Mouse (Mus musculus): ENCODE data around the gene Timm50. TPM values are rescaled to one million over a fixed set of nuclear protein-coding genes. Genes with fewer than 3 reads are reported as not detected.

Gene Timm50
- polyA plus RNA-seq, 1 experiment from 2014 or later: 144 TPM

GRCm38 (mm10) chr7:28290638-28291590, 21.0 kb downstream of the Timm50 start, which contains the start of gene Selenov:
TSS of gene Selenov (minus strand) at chr7:28291186.
- H3K36me3 ChIP-seq: no peaks in the 10 kb centered on the region
- H3K27me3 ChIP-seq: peaks cover 94% of the 10 kb centered on the region
- peak within 1 kb of the TSS; percentile 48 for H3K9ac ChIP-seq
- H3K9me3 ChIP-seq: peaks cover 4% of the 10 kb centered on the region; the same call in 1 of the 2 replicates
- ATAC-seq (ENCODE audit: low FRiP score, low read depth): peak; percentile 41; the same call in 1 of the 2 replicates
- H3K4me3 ChIP-seq: peak within 1 kb of the TSS; percentile 37
- H3K27ac ChIP-seq: no peak within 1 kb of the TSS
- H3K4me2 ChIP-seq (replicated peaks): peak within 1 kb of the TSS; percentile 60
- peaks cover 14% of the 10 kb centered on the region; the same call in 1 of the 2 replicates for H3K4me1 ChIP-seq
- 1% methylated on average over 52 of the region's 52 CpGs for WGBS

- H3K4me3 ChIP-seq: peak overlapping the region; percentile 37
- H3K9ac ChIP-seq: peak overlapping the region; percentile 48
- no peak; the same call in 1 of the 2 replicates for ATAC-seq (ENCODE audit: low FRiP score, low read depth)
These were observed 21.7 kb downstream of the Timm50 start for GRCm38 (mm10) chr7:28290165-28290564.

DNA sequence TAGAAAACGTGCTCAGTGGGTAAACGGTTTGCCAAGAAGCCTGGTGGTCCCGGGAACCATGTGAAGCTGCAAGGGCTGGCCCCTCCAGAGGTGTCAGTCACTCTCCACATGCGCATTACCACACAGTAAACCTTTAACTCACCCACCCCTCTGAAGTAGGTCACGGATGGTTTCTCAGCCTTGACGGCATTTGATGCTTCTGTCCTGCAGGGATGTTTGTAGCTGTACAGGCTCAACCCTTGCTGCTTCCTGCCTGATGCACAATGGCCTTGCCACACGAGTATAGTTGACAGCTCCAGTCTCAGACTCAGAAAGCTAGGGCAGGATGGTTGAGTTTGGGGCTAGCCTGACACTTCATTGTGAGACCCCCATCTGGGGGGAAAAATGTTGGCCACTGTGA, 31.2 kb downstream of the Timm50 start:
- Histone ChIP-seq H3K4me3 (no peak overlapping the region), H3K27me3 (no peaks in the 10 kb centered on the region), H3K27ac (no peak overlapping the region), H3K36me3 (no peaks in the 10 kb centered on the region), H3K4me1 (peaks cover 7% of the 10 kb centered on the region), H3K9ac (no peak overlapping the region), H3K9me3 (no peaks in the 10 kb centered on the region), H3K4me2 (replicated peaks) (no peak overlapping the region)
- WGBS: 77% methylated on average over 7 of the region's 7 CpGs
- ATAC-seq (ENCODE audit: low FRiP score, low read depth): no peak

More at GRCm38 (mm10) chr7:28290165-28290564, 21.7 kb downstream of the Timm50 start:
- WGBS: under 1% methylated on average over 17 of the region's 18 CpGs
- peaks cover 14% of the 10 kb centered on the region; the same call in 1 of the 2 replicates for H3K4me1 ChIP-seq
- no peaks in the 10 kb centered on the region for H3K36me3 ChIP-seq
- peaks cover 4% of the 10 kb centered on the region; the same call in 1 of the 2 replicates for H3K9me3 ChIP-seq
- peaks cover 87% of the 10 kb centered on the region for H3K27me3 ChIP-seq
- H3K4me2 ChIP-seq (replicated peaks): peak overlapping the region; percentile 60
- no peak overlapping the region for H3K27ac ChIP-seq

DNA sequence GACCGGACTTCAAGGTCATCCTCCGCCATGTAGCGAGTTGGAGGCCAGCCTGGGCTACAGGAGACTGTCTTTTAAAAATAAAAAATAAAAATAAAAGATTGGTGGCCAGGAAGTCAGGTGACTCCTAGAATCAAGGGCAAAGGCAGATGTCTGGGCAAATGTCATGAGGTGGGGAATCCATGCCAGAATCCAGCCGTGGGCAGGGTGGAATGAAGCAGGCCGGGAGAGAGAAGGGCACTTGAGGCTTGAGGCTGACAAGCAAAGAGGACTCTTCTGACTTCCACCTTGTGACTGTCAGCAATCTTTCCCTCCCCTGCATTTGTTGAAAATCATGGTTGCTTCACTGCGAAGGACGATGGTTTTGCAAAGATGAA, 33.6 kb downstream of the Timm50 start:
- H3K27ac ChIP-seq: no peak overlapping the region
- peaks cover 2% of the 10 kb centered on the region for H3K36me3 ChIP-seq

DNA sequence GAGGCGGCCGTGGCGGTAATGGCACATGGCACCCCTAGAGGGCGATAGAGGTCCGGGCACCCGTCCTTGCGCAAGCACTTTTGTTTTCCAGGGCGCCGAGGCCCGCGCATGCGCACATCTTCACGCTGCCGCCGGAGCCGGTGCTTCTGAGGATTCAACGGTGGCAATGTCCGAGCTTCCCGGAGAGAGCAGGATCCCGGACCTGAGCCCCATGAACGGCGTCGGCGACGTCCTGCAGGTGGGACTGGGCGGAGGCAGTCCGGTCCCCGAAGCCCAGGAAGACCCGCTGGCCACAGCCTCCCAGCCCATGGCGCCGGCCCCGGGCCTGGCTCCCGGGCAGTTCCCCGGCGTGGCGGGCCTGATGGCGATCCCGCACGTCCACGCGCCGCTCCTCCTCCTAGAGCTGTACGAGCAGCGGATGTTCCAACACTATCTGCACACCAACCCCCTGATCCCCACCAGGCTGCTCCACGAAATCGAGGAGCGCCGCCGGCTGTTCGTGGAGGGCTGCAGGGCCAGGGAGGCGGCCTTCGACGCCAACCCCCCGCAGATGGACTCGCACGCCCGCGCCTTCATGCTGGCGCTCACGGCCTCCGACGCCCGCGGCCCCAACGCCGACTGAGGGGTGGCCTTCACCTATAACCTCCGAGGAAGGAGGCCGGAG, 34.1 kb downstream of the Timm50 start, which contains the start of gene Eid2b:
TSS of gene Eid2b (plus strand) at position 125 of the 664 bp plus-strand sequence.
- Histone ChIP-seq H3K9ac (peak within 1 kb of the TSS; percentile 90), H3K4me3 (peak within 1 kb of the TSS; percentile 70), H3K27ac (peak within 1 kb of the TSS; percentile 63; the same call in 1 of the 2 replicates), H3K4me1 (peaks cover 7% of the 10 kb centered on the region), H3K36me3 (peaks cover 7% of the 10 kb centered on the region), H3K4me2 (replicated peaks) (peak within 1 kb of the TSS; percentile 83), H3K27me3 (no peaks in the 10 kb centered on the region), H3K9me3 (no peaks in the 10 kb centered on the region)
- peak; percentile 79 for ATAC-seq (ENCODE audit: low FRiP score, low read depth)
- WGBS: 3% methylated on average over 68 of the region's 68 CpGs

More for the DNA sequence above, 33.6 kb downstream of the Timm50 start:
- no peaks in the 10 kb centered on the region for H3K27me3 ChIP-seq
- peak overlapping the region; percentile 83 for H3K4me2 ChIP-seq (replicated peaks)
- 89% methylated on average over 7 of the region's 7 CpGs for WGBS
- peaks cover 7% of the 10 kb centered on the region for H3K4me1 ChIP-seq
- no peaks in the 10 kb centered on the region for H3K9me3 ChIP-seq
- no peak for ATAC-seq (ENCODE audit: low FRiP score, low read depth)
- peak overlapping the region; percentile 70 for H3K4me3 ChIP-seq
- H3K9ac ChIP-seq: peak overlapping the region; percentile 90

- WGBS: 57% methylated on average over 8 of the region's 8 CpGs
These were observed 34.6 kb downstream of the Timm50 start for GRCm38 (mm10) chr7:28277237-28277614.

GRCm38 (mm10) chr7:28271761-28272160, 40.1 kb downstream of the Timm50 start:
- H3K27me3 ChIP-seq: no peaks in the 10 kb centered on the region
- H3K36me3 ChIP-seq: peaks cover 38% of the 10 kb centered on the region
- WGBS: 70% methylated on average over 3 of the region's 3 CpGs
- H3K4me1 ChIP-seq: peaks cover 12% of the 10 kb centered on the region
- H3K4me2 ChIP-seq (replicated peaks): no peak overlapping the region
- H3K9me3 ChIP-seq: no peaks in the 10 kb centered on the region
- no peak overlapping the region for H3K27ac ChIP-seq
- no peak overlapping the region for H3K4me3 ChIP-seq
- H3K9ac ChIP-seq: no peak overlapping the region
- no peak for ATAC-seq (ENCODE audit: low FRiP score, low read depth)

More at GRCm38 (mm10) chr7:28277237-28277614, 34.6 kb downstream of the Timm50 start:
- Histone ChIP-seq H3K4me1 (peaks cover 7% of the 10 kb centered on the region), H3K27me3 (no peaks in the 10 kb centered on the region), H3K4me2 (replicated peaks) (no peak overlapping the region), H3K4me3 (no peak overlapping the region), H3K9ac (no peak overlapping the region), H3K27ac (no peak overlapping the region), H3K9me3 (no peaks in the 10 kb centered on the region), H3K36me3 (peaks cover 12% of the 10 kb centered on the region)
- no peak for ATAC-seq (ENCODE audit: low FRiP score, low read depth)

DNA sequence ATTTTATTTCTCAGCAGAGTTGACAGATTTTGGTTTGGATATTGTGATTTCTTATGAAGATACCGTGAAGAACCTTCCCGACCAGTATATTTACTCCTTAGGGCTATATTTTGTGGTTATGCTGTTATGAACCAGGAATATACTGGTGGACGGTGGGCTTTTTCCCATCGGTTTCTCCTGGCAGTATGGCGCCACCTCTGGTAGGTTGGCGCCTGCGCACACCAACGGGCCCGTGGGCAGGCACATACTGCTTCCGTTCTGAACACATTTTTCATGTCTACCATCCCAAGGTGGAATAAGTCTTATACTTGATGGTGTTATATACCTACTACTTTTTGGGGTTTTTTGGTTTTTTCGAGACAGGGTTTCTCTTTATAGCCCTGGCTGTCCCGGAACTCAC, 42.5 kb downstream of the Timm50 start:
- WGBS: 95% methylated on average over 12 of the region's 12 CpGs
- ATAC-seq (ENCODE audit: low FRiP score, low read depth): no peak
- no peak overlapping the region for H3K27ac ChIP-seq
- H3K4me1 ChIP-seq: peaks cover 12% of the 10 kb centered on the region
- no peaks in the 10 kb centered on the region for H3K27me3 ChIP-seq
- peak overlapping the region; percentile 82 for H3K4me2 ChIP-seq (replicated peaks)
- H3K9me3 ChIP-seq: no peaks in the 10 kb centered on the region
- H3K9ac ChIP-seq: no peak overlapping the region
- H3K36me3 ChIP-seq: peaks cover 38% of the 10 kb centered on the region
- H3K4me3 ChIP-seq: peak overlapping the region; percentile 95; the same call in 1 of the 2 replicates

DNA sequence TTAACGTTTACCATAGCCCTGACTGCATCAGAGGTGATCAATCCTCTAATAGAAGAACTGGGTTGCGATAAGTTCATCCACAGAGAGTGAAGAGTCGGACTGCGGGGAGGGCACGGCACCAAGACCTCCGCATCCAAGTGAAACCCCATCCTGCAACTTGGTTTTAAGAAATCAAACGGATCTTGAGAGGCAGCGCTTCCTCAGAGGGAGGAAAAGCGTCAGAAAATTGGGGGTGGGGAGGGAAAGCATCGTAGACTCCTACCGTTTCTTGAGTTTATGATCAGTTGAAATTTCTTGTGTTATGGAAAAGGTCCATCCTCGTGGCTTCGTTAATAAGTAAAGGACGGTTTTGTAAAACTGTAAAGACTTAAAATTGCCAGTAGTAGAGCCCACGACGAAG, 43.3 kb downstream of the Timm50 start:
- Histone ChIP-seq H3K9ac (peak overlapping the region; percentile 99), H3K27ac (peak overlapping the region; percentile 93), H3K4me2 (replicated peaks) (peak overlapping the region; percentile 82), H3K27me3 (no peaks in the 10 kb centered on the region), H3K4me1 (peaks cover 12% of the 10 kb centered on the region), H3K36me3 (peaks cover 38% of the 10 kb centered on the region), H3K9me3 (no peaks in the 10 kb centered on the region), H3K4me3 (peak overlapping the region; percentile 95)
- no peak for ATAC-seq (ENCODE audit: low FRiP score, low read depth)
- 27% methylated on average over 16 of the region's 16 CpGs for WGBS

- H3K4me1 ChIP-seq: peaks cover 12% of the 10 kb centered on the region
- peak overlapping the region; percentile 93 for H3K27ac ChIP-seq
- peaks cover 34% of the 10 kb centered on the region for H3K36me3 ChIP-seq
- H3K9ac ChIP-seq: peak overlapping the region; percentile 99
- H3K27me3 ChIP-seq: no peaks in the 10 kb centered on the region
- no peaks in the 10 kb centered on the region for H3K9me3 ChIP-seq
- peak overlapping the region; percentile 82 for H3K4me2 ChIP-seq (replicated peaks)
- WGBS: 0% methylated on average over 60 of the region's 62 CpGs
- H3K4me3 ChIP-seq: peak overlapping the region; percentile 95
- ATAC-seq (ENCODE audit: low FRiP score, low read depth): peak; percentile 69
These were observed 43.8 kb downstream of the Timm50 start for GRCm38 (mm10) chr7:28268042-28268531.

- Histone ChIP-seq H3K9ac (peak within 1 kb of the TSS; percentile 99), H3K27me3 (no peaks in the 10 kb centered on the region), H3K4me3 (peak within 1 kb of the TSS; percentile 95), H3K4me1 (peaks cover 12% of the 10 kb centered on the region), H3K4me2 (replicated peaks) (peak within 1 kb of the TSS; percentile 82), H3K9me3 (no peaks in the 10 kb centered on the region), H3K36me3 (peaks cover 27% of the 10 kb centered on the region), H3K27ac (peak within 1 kb of the TSS; percentile 93)
- peak; percentile 94 for ATAC-seq (ENCODE audit: low FRiP score, low read depth)
- 8% methylated on average over 56 of the region's 57 CpGs for WGBS
These were observed 44.5 kb downstream of the Timm50 start, which contains the start of gene Eid2 for GRCm38 (mm10) chr7:28267129-28268041. TSS of gene Eid2 (plus strand) at chr7:28267881.
